10 mouse cellular contexts compared by ENCODE assay signal in genomic region chr12:118104520-118104919, GRCm38 (mm10).
DNase-seq lines count a peak whose midpoint lies in the region; ATAC-seq and TF ChIP-seq lines count a peak whose summit lies in the region.
"Had no signal": no experiment of that assay in that cellular context is flagged by ENCODE, and none has a peak within 500 bp of the region (broad histone marks: within the 10 kb centered on the region; RNA-seq: fewer than 3 reads in every experiment).

No protein-coding gene starts in this region.

- ATAC-seq in frontal cortex, adult (ENCODE audit: low TSS enrichment): 0 out of 2 replicates have a peak, but pooled peaks have one; percentile 27

- no peak for TF ChIP-seq POLR2A in brain, embryonic 14.5 days (IDR thresholded peaks at IDR 0.05; ENCODE audit: borderline replicate concordance, extremely low read depth, insufficient read depth, insufficient read length, poor library complexity, severe bottlenecking)

- no peak for TF ChIP-seq CTCF in brain, embryonic 14.5 days (IDR thresholded peaks at IDR 0.05; ENCODE audit: borderline replicate concordance, extremely low read depth, insufficient read depth, insufficient read length)

- no peak for DNase-seq in frontal cortex, postnatal 14 days (ENCODE audit: low spot score in 2 of 2)
- peak; percentile 80 for DNase-seq in brain, embryonic 14.5 days (ENCODE audit: low read depth)
- peak; percentile 83 for DNase-seq in cerebellum, adult 8-10 months
- DNase-seq in layer of hippocampus, adult 9-11 months: peak; percentile 25
- no peak for DNase-seq in kidney, postnatal 14 days
- DNase-seq in kidney, postnatal 36 days: no peak
- DNase-seq: heart, postnatal 36 days; kidney, postnatal 10 days; lung, postnatal 14 days had no signal

Comparison
In these comparisons a context has a peak if more than half of its experiments do, and no peak if none do; other contexts are left out.
1. DNase-seq: peak in brain, embryonic 14.5 days (single experiment), cerebellum, adult 8-10 months (single experiment) and layer of hippocampus, adult 9-11 months (single experiment); none in frontal cortex, postnatal 14 days (0 of 2), kidney, postnatal 14 days (single experiment) and kidney, postnatal 36 days (0 of 2).